Mouse (Mus musculus): Measurements from ENCODE around the gene Olfr713. TPM values are rescaled to one million over a fixed set of nuclear protein-coding genes. Genes with fewer than 3 reads are reported as not detected.

Olfr713 gene
- total RNA-seq (2023), result not detected

GRCm38 (mm10) chr7:107030874-107031273 lies at the start of gene Olfr713:
Olfr713 (plus strand) TSS chr7:107031174.

GRCm38 (mm10) chr7:107005972-107006371 lies 25.0 kb upstream of the Olfr713 start, which contains the start of gene Olfr2:
Olfr2 (minus strand) TSS chr7:107006072.

GRCm38 (mm10) chr7:107070681-107071080 lies 39.7 kb downstream of the Olfr713 start, which contains the start of gene Olfr714:
Olfr714 (plus strand) TSS chr7:107070981.

Other genes starting within 250 kb of the Olfr713 start
- gene Olfr699, start 238.0 kb upstream of the Olfr713 start, total RNA-seq (2023), result not detected
- gene Olfr700, start 222.3 kb upstream of the Olfr713 start, total RNA-seq (2023), result not detected
- not detected for gene Olfr701, start 217.0 kb upstream of the Olfr713 start, total RNA-seq (2023)
- gene Olfr702, start 197.3 kb upstream of the Olfr713 start, total RNA-seq (2023), result not detected
- gene Olfr703, start 187.8 kb upstream of the Olfr713 start, total RNA-seq (2023), result not detected
- not detected for gene Olfr704, start 168.0 kb upstream of the Olfr713 start, total RNA-seq (2023)
- gene Olfr705, start 154.3 kb upstream of the Olfr713 start, total RNA-seq (2023), result not detected
- gene Olfr706, start 143.0 kb upstream of the Olfr713 start, total RNA-seq (2023), result not detected
- not detected for gene Olfr707, start 129.9 kb upstream of the Olfr713 start, total RNA-seq (2023)
- not detected for gene Olfr1532-ps1, start 123.2 kb upstream of the Olfr713 start, total RNA-seq (2023)
- gene Olfr709-ps1, start 99.0 kb upstream of the Olfr713 start, total RNA-seq (2023), result under 1 TPM; 0.09 to 0.13 TPM
- gene Olfr710, start 82.9 kb upstream of the Olfr713 start, total RNA-seq (2023), result not detected
- not detected for gene Olfr6, start 67.2 kb upstream of the Olfr713 start, total RNA-seq (2023)
- gene Olfr711, start 55.7 kb upstream of the Olfr713 start, total RNA-seq (2023), result not detected
- gene Olfr2, start 25.1 kb upstream of the Olfr713 start, total RNA-seq (2023), result not detected
- not detected for gene Olfr714, start 39.8 kb downstream of the Olfr713 start, total RNA-seq (2023)
- gene Olfr17, start 62.0 kb downstream of the Olfr713 start, total RNA-seq (2023), result not detected
- not detected for gene Olfr715b, start 79.2 kb downstream of the Olfr713 start, total RNA-seq (2023)
- not detected for gene Olfr715, start 99.9 kb downstream of the Olfr713 start, total RNA-seq (2023)
- not detected for gene Olfr716, start 107.2 kb downstream of the Olfr713 start, total RNA-seq (2023)
- not detected for gene Nlrp14, start 135.8 kb downstream of the Olfr713 start, total RNA-seq (2023)
- gene Rbmxl2, start 178.3 kb downstream of the Olfr713 start, total RNA-seq (2023), result not detected

All from monocyte, adult 59 days (primary cell).